Mouse (Mus musculus) embryonic facial prominence, embryonic 12.5 days (tissue): ENCODE measurements around the gene Gm15319. TPM values are rescaled to one million over a fixed set of nuclear protein-coding genes. Genes with fewer than 3 reads are reported as not detected.
"Not testable (repeated sequence)": the region's sequence is repeated elsewhere in the genome, so short reads cannot be mapped to it uniquely, and the experiment has no call there.

Source experiments
- ATAC-seq: fragments of 200-750 bp; cut with Nextera tagmentation; 2 replicates; pipeline ENCODE4 v1.8.0; 2017; ENCODE audit not compliant: insufficient number of reproducible peaks, insufficient read depth, low FRiP score, low TSS enrichment
- H3K27ac ChIP-seq: fragments of 300-500 bp; sonication (generic); 2 replicates; pipeline ENCODE4 v1.5.1; 2016; ENCODE audit warnings: mild to moderate bottlenecking
- H3K27me3 ChIP-seq: fragments of 300-500 bp; sonication (generic); 2 replicates; pipeline ENCODE4 v1.6.1; 2016; ENCODE audit warnings: mild to moderate bottlenecking, moderate library complexity
- H3K36me3 ChIP-seq: fragments of 300-500 bp; sonication (generic); 2 replicates; pipeline ENCODE4 v1.6.1; 2016; ENCODE audit warnings: mild to moderate bottlenecking
- H3K4me1 ChIP-seq: fragments of 300-500 bp; sonication (generic); 2 replicates; pipeline ENCODE4 v1.6.1; 2016
- H3K4me2 ChIP-seq: fragments of 300-500 bp; sonication (generic); replicated peaks from 2 replicates; pipeline ENCODE4 v1.6.1; 2016; ENCODE audit warnings: mild to moderate bottlenecking, moderate library complexity
- H3K4me3 ChIP-seq: fragments of 300-500 bp; sonication (generic); 2 replicates; pipeline ENCODE4 v1.5.1; 2016; ENCODE audit warnings: mild to moderate bottlenecking
- H3K9ac ChIP-seq: fragments of 300-500 bp; sonication (generic); 2 replicates; pipeline ENCODE4 v1.6.1; 2016; ENCODE audit warnings: mild to moderate bottlenecking, moderate library complexity
- H3K9me3 ChIP-seq: fragments of 300-500 bp; sonication (generic); 2 replicates; pipeline ENCODE4 v1.6.1; 2016; ENCODE audit warnings: mild to moderate bottlenecking, moderate library complexity
- WGBS: fragments of 180-500 bp; shearing (Covaris S2); methylation state at CpG from one replicate; pipeline ENCODE4 v1.1.7; 2016; 5-methylcytosine and 5-hydroxymethylcytosine counted together
- polyA plus RNA-seq: library from polyadenylated mRNA; unstranded; fragments of >200 nt; fragmentation: Nextera tagmentation; extraction: Ambion mirVana; gene quantifications from 2 replicates; pipeline ENCODE4 v1.2.1, GENCODE M21; 2016

Gm15319 gene
- polyA plus RNA-seq, 1 experiment from 2014 or later: not detected

DNA sequence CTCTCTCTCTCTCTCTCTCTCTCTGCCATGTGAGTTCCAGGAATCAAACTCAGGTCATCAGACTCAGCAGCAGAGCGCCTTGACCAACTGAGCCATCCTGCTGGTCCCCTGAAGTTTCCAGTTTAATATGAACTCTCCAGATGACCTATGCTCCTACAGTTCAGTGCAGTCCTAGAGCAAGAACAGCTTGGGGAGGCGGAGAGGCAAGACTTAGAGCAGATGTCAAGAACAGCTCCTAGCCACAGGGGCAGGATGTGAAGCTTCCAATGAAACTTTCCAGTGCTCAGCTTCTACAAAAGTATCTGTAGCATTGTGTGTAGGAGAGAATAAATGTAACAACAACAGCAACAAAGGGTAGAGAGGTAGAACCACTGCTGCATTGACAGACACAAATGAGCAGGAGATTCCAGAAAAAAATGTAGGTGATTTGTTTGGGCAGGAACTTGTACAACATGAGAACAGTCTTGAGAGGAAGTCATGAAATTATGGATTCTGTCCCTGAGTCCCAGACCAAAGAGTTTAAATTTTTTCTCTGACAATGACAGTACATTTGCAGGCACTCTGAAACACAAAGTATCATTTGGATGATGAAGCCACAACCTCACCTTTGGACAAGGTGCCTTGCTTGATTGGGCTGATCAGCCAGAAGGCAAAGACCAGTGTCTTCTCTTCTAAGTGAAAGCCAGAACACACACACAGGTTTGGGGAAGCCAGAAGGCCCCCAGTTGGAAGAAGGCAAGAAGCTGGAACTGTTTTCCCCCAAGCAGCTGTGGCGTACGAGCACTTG is 16.8 kb upstream of the Gm15319 start:
- ATAC-seq: not testable (repeated sequence)
- no CpG with 5 or more reads among the region's 4 CpGs for WGBS

GRCm38 (mm10) chr8:20378786-20379649 is 16.0 kb upstream of the Gm15319 start:
- not testable (repeated sequence) for H3K27me3 ChIP-seq, H3K4me3 ChIP-seq
- peak; percentile 87 for ATAC-seq

More for the DNA sequence above, 16.8 kb upstream of the Gm15319 start:
- H3K4me3 ChIP-seq, H3K9me3 ChIP-seq, H3K4me1 ChIP-seq, H3K27ac ChIP-seq, H3K36me3 ChIP-seq, H3K4me2 ChIP-seq, H3K9ac ChIP-seq, H3K27me3 ChIP-seq: not testable (repeated sequence)

GRCm38 (mm10) chr8:20378353-20378752 is 15.3 kb upstream of the Gm15319 start:
- H3K4me2 ChIP-seq, H3K4me1 ChIP-seq, ATAC-seq, H3K9me3 ChIP-seq, H3K36me3 ChIP-seq, H3K9ac ChIP-seq, H3K27ac ChIP-seq, H3K27me3 ChIP-seq, H3K4me3 ChIP-seq: not testable (repeated sequence)
- WGBS: 85% methylated on average over 6 of the region's 8 CpGs

More at GRCm38 (mm10) chr8:20378786-20379649, 16.0 kb upstream of the Gm15319 start:
- H3K4me2 ChIP-seq, H3K36me3 ChIP-seq, H3K27ac ChIP-seq, H3K9me3 ChIP-seq, H3K9ac ChIP-seq, H3K4me1 ChIP-seq: not testable (repeated sequence)
- WGBS: 75% methylated on average over 4 of the region's 8 CpGs

GRCm38 (mm10) chr8:20375698-20376097 is 12.7 kb upstream of the Gm15319 start:
- H3K4me2 ChIP-seq, H3K4me3 ChIP-seq, ATAC-seq, H3K36me3 ChIP-seq, H3K9ac ChIP-seq, H3K27ac ChIP-seq, H3K9me3 ChIP-seq, H3K27me3 ChIP-seq, H3K4me1 ChIP-seq: not testable (repeated sequence)
- no CpG with 5 or more reads among the region's 3 CpGs for WGBS

DNA sequence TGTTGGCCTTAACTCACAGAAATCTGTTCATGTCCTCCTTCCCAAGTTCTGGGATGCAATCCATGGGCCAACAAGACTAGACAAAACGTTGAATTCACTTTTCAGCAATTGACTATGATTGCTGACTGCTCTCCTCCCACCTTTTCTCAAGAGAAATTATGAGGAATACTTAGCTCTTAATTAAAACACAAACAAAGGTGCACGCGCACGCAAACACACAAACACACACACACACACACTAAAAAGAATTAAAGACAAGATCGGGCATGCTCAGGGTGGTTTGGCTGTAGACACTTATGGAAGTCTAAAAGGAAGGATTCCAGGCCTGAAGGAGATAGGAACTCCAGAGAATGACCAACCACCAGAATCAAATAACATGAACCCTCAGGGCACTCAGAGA is 6.6 kb downstream of the Gm15319 start:
- not testable (repeated sequence) for ATAC-seq, H3K27me3 ChIP-seq

DNA sequence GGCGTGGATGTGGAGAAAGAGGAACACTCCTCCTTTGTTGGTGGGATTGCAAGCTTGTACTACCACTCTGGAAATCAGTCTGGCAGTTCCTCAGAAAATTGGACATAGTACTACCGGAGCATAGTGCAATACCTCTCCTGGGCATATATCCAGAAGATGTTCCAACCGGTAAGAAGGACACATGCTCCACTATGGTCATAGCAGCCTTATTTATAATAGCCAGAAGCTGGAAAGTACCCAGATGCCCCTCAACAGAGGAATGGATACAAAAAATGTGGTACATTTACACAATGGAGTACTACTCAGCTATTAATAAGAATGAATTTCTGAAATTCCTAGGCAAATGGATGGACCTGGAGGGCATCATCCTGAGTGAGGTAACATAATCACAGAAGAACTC is 9.4 kb downstream of the Gm15319 start:
- H3K27ac ChIP-seq, ATAC-seq, H3K27me3 ChIP-seq, H3K4me2 ChIP-seq, H3K36me3 ChIP-seq, H3K4me1 ChIP-seq, H3K4me3 ChIP-seq, H3K9me3 ChIP-seq, H3K9ac ChIP-seq: not testable (repeated sequence)
- WGBS: 95% methylated on average over 2 of the region's 3 CpGs

More for the DNA sequence above, 6.6 kb downstream of the Gm15319 start:
- H3K36me3 ChIP-seq, H3K9ac ChIP-seq, H3K9me3 ChIP-seq, H3K27ac ChIP-seq, H3K4me1 ChIP-seq, H3K4me3 ChIP-seq, H3K4me2 ChIP-seq: not testable (repeated sequence)
- WGBS: 79% methylated on average over 5 of the region's 5 CpGs

GRCm38 (mm10) chr8:20302759-20303158 is 60.3 kb downstream of the Gm15319 start:
- not testable (repeated sequence) for H3K9ac ChIP-seq, H3K4me1 ChIP-seq, H3K4me2 ChIP-seq, ATAC-seq, H3K27me3 ChIP-seq, H3K36me3 ChIP-seq, H3K4me3 ChIP-seq, H3K9me3 ChIP-seq, H3K27ac ChIP-seq
- 91% methylated on average over 5 of the region's 6 CpGs for WGBS

GRCm38 (mm10) chr8:20300042-20300441 is 63.0 kb downstream of the Gm15319 start:
- not testable (repeated sequence) for ATAC-seq, H3K9me3 ChIP-seq, H3K27me3 ChIP-seq, H3K4me3 ChIP-seq, H3K9ac ChIP-seq, H3K36me3 ChIP-seq, H3K4me2 ChIP-seq, H3K27ac ChIP-seq, H3K4me1 ChIP-seq
- 78% methylated on average over 4 of the region's 4 CpGs for whole genome bisulfite sequencing

- ATAC-seq, H3K4me2 ChIP-seq, H3K4me1 ChIP-seq, H3K36me3 ChIP-seq, H3K27ac ChIP-seq, H3K9me3 ChIP-seq, H3K4me3 ChIP-seq, H3K27me3 ChIP-seq, H3K9ac ChIP-seq: not testable (repeated sequence)
- WGBS: 80% methylated on average over 12 of the region's 13 CpGs
Measured at GRCm38 (mm10) chr8:20297939-20298505, 65.0 kb downstream of the Gm15319 start.

- WGBS: 9% methylated on average over 72 of the region's 73 CpGs
- not testable (repeated sequence) for H3K27me3 ChIP-seq, H3K4me1 ChIP-seq, H3K36me3 ChIP-seq, H3K9me3 ChIP-seq
- peak; percentile 96 for ATAC-seq
- peak overlapping the region; percentile 46 for H3K4me2 ChIP-seq
- H3K9ac ChIP-seq: peak overlapping the region; percentile 74
- H3K27ac ChIP-seq: peak overlapping the region; percentile 75
- peak overlapping the region; percentile 53 for H3K4me3 ChIP-seq
Measured at GRCm38 (mm10) chr8:20296803-20297702, 66.0 kb downstream of the Gm15319 start.

DNA sequence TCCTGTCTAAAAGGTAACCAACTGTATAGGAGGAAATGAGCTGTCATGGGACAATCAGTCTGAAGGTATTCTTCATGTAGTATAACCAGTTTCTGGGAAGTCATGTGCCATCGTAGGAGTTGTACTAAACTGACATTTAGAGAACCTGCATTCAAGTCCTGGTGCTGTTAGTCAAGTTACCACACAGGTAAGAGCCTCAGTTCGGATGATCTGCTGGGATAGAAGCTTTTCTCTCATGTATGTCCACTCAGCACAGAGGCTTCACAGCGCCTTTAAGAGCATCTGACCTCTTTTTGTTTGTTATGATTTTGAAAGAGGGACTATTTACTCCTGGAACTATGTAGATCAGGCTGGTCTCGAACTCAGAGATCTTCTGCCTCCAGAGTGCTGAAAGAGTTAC is 67.1 kb downstream of the Gm15319 start:
- not testable (repeated sequence) for ATAC-seq, H3K4me2 ChIP-seq, H3K9me3 ChIP-seq, H3K27ac ChIP-seq, H3K27me3 ChIP-seq, H3K4me3 ChIP-seq, H3K4me1 ChIP-seq, H3K36me3 ChIP-seq, H3K9ac ChIP-seq
- 82% methylated on average over 3 of the region's 4 CpGs for WGBS
